Mouse (Mus musculus): ENCODE data around the gene Gmfb. TPM values are rescaled to one million over a fixed set of nuclear protein-coding genes. Genes with fewer than 3 reads are reported as not detected.

The Gmfb gene
- polyA plus RNA-seq, 1 experiment = 17.2 TPM

GRCm38 (mm10) chr14:46794157-46794556 is 27.9 kb downstream of the Gmfb start:
- H3K4me3 ChIP-seq = no peak overlapping the region
- H3K79me2 ChIP-seq (ENCODE audit: control insufficient read depth, insufficient read depth) = no peaks in the 10 kb centered on the region
- no peak overlapping the region for H3K4me2 ChIP-seq (ENCODE audit: low read depth)
- TF ChIP-seq CEBPB (IDR thresholded peaks at IDR 0.05; ENCODE audit: insufficient read depth, poor library complexity, severe bottlenecking) (no peak), MAX (IDR thresholded peaks at IDR 0.05; ENCODE audit: low read depth) (no peak)
- H3ac ChIP-seq (ENCODE audit: control insufficient read depth, insufficient read length) = no peak overlapping the region
- no peaks in the 10 kb centered on the region for H3K27me3 ChIP-seq (ENCODE audit: control insufficient read depth, insufficient read depth, insufficient read length)
- H3K36me3 ChIP-seq (ENCODE audit: control insufficient read depth, insufficient read depth) = peaks cover 1% of the 10 kb centered on the region

GRCm38 (mm10) chr14:46790723-46791122 is 31.3 kb downstream of the Gmfb start:
- Histone ChIP-seq H3K4me3 (no peak overlapping the region), H3K36me3 (ENCODE audit: control insufficient read depth, insufficient read depth) (no peaks in the 10 kb centered on the region), H3K79me2 (ENCODE audit: control insufficient read depth, insufficient read depth) (peaks cover 21% of the 10 kb centered on the region), H3K27me3 (ENCODE audit: control insufficient read depth, insufficient read depth, insufficient read length) (no peaks in the 10 kb centered on the region), H3ac (ENCODE audit: control insufficient read depth, insufficient read length) (no peak overlapping the region), H3K4me2 (ENCODE audit: low read depth) (peak overlapping the region; percentile 1)
- peak; percentile 21 for TF ChIP-seq USF1 (IDR thresholded peaks at IDR 0.05; ENCODE audit: low read depth)
- no peak for TF ChIP-seq MAX (IDR thresholded peaks at IDR 0.05; ENCODE audit: low read depth)

- TF ChIP-seq MAX (IDR thresholded peaks at IDR 0.05; ENCODE audit: low read depth) (no peak), TCF12 (IDR thresholded peaks at IDR 0.05; ENCODE audit: insufficient read depth, poor library complexity, severe bottlenecking) (no peak), POLR2A (IDR thresholded peaks at IDR 0.05; ENCODE audit: insufficient read length, low read depth) (no peak), MYOG (IDR thresholded peaks at IDR 0.05; ENCODE audit: control insufficient read depth in 1 of 3, insufficient read depth in 1 of 3, insufficient read length in 2 of 3, low read depth in 2 of 3) (no peak), CEBPB (IDR thresholded peaks at IDR 0.05; ENCODE audit: insufficient read depth, poor library complexity, severe bottlenecking) (no peak), SRF (IDR thresholded peaks at IDR 0.05; ENCODE audit: control insufficient read depth, insufficient read length, low read depth) (no peak), USF1 (IDR thresholded peaks at IDR 0.05; ENCODE audit: low read depth) (no peak), E2F4 (IDR thresholded peaks at IDR 0.05; ENCODE audit: insufficient read depth) (no peak), POLR2AphosphoS2 (IDR thresholded peaks at IDR 0.05; ENCODE audit: insufficient read length, low read depth) (no peak), MYOD1 (IDR thresholded peaks at IDR 0.05; ENCODE audit: control insufficient read depth in 1 of 3, insufficient read length in 2 of 3, low read depth in 2 of 3) (no peak), REST (IDR thresholded peaks at IDR 0.05; ENCODE audit: insufficient read depth, insufficient read length) (no peak), TCF3 (IDR thresholded peaks at IDR 0.05; ENCODE audit: insufficient read length, low read depth) (no peak)
- Histone ChIP-seq H3ac (ENCODE audit: control insufficient read depth, insufficient read length) (no peak overlapping the region), H3K4me3 (no peak overlapping the region), H3K4me2 (ENCODE audit: low read depth) (no peak overlapping the region), H3K79me2 (ENCODE audit: control insufficient read depth, insufficient read depth) (peaks cover 25% of the 10 kb centered on the region), H3K36me3 (ENCODE audit: control insufficient read depth, insufficient read depth) (no peaks in the 10 kb centered on the region), H3K27me3 (ENCODE audit: control insufficient read depth, insufficient read depth, insufficient read length) (no peaks in the 10 kb centered on the region)
These were observed 31.7 kb downstream of the Gmfb start for GRCm38 (mm10) chr14:46790303-46790702.

DNA sequence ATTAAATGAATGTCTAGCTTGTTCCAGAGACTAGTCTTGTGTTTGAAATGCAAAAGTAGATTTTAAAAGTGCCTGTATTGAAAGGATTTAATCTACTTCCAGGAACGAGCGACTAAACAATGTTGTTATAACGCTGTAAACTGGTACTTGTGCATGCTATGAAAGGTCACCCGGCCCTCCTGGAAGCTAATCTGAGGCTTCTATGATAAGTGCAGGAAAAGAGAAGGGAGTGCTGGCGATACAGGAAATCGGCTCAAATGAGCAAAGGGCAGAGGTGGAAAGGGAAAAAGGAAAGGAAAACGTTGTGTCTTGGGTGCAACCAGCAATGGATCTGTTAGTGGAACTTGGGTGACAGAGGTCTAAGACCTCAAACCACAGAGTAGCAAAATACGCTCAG is 33.5 kb downstream of the Gmfb start:
- Histone ChIP-seq H3K4me3 (peak overlapping the region; percentile 59), H3ac (ENCODE audit: control insufficient read depth, insufficient read length) (peak overlapping the region; percentile 65), H3K79me2 (ENCODE audit: control insufficient read depth, insufficient read depth) (peaks cover 43% of the 10 kb centered on the region), H3K36me3 (ENCODE audit: control insufficient read depth, insufficient read depth) (peaks cover 8% of the 10 kb centered on the region), H3K4me2 (ENCODE audit: low read depth) (peak overlapping the region; percentile 58), H3K27me3 (ENCODE audit: control insufficient read depth, insufficient read depth, insufficient read length) (no peaks in the 10 kb centered on the region)
- TF ChIP-seq CEBPB (IDR thresholded peaks at IDR 0.05; ENCODE audit: insufficient read depth, poor library complexity, severe bottlenecking) = no peak
- no peak for TF ChIP-seq MAX (IDR thresholded peaks at IDR 0.05; ENCODE audit: low read depth)
- TF ChIP-seq MYOG (IDR thresholded peaks at IDR 0.05; ENCODE audit: control insufficient read depth in 1 of 3, insufficient read depth in 1 of 3, insufficient read length in 2 of 3, low read depth in 2 of 3) = no peak
- no peak for TF ChIP-seq MYOD1 (IDR thresholded peaks at IDR 0.05; ENCODE audit: control insufficient read depth in 1 of 3, insufficient read length in 2 of 3, low read depth in 2 of 3)
- no peak for TF ChIP-seq POLR2AphosphoS2 (IDR thresholded peaks at IDR 0.05; ENCODE audit: insufficient read length, low read depth)
- no peak for TF ChIP-seq SRF (IDR thresholded peaks at IDR 0.05; ENCODE audit: control insufficient read depth, insufficient read length, low read depth)
- no peak for TF ChIP-seq REST (IDR thresholded peaks at IDR 0.05; ENCODE audit: insufficient read depth, insufficient read length)
- no peak for TF ChIP-seq TCF12 (IDR thresholded peaks at IDR 0.05; ENCODE audit: insufficient read depth, poor library complexity, severe bottlenecking)
- TF ChIP-seq POLR2A (IDR thresholded peaks at IDR 0.05; ENCODE audit: insufficient read length, low read depth) = no peak
- TF ChIP-seq TCF3 (IDR thresholded peaks at IDR 0.05; ENCODE audit: insufficient read length, low read depth) = no peak
- TF ChIP-seq USF1 (IDR thresholded peaks at IDR 0.05; ENCODE audit: low read depth) = no peak
- TF ChIP-seq E2F4 (IDR thresholded peaks at IDR 0.05; ENCODE audit: insufficient read depth) = no peak

DNA sequence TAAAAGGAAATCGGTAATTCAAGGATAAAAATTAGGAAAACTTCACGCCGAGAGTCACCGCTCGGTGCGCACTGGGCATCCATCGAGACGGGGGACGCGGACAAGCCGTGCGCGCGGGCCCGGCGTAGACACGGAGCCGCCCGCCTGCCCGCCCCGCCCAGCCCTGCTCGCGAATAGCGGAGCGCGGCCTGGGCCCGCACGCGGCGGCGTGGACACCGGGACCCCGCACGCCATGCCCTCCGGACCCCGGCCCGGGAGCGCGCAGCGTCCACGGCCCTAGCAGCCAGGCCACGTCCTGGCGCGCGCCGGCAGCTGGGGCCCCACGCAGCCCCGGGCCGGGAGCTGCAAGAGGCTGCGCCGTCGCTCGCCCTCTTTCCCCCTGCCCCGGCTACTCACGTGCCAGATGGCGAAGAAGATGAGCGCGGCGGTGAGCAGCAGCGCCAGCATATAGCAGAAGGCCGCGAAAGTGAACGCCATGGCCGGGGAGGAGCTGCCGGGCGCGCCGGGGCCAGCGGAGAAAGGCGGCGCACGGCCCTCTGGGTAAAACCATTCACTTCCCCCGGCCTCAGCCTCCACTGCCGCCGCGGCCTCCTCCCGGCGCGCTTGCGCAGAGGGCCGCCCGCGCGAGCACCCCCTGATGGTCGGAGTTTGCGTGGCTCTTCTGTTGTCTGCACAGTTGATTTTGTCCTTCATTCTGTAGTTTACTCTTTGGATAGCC is 34.1 kb downstream of the Gmfb start, which contains the start of gene Cnih1:
Gene Cnih1 (minus strand): TSS at position 625 of the 718 bp plus-strand sequence.
- TF ChIP-seq MYOG (IDR thresholded peaks at IDR 0.05; ENCODE audit: control insufficient read depth in 1 of 3, insufficient read depth in 1 of 3, insufficient read length in 2 of 3, low read depth in 2 of 3) (peak in 1 of 3 experiments; percentile 7), E2F4 (IDR thresholded peaks at IDR 0.05; ENCODE audit: insufficient read depth) (no peak), REST (IDR thresholded peaks at IDR 0.05; ENCODE audit: insufficient read depth, insufficient read length) (no peak), CEBPB (IDR thresholded peaks at IDR 0.05; ENCODE audit: insufficient read depth, poor library complexity, severe bottlenecking) (no peak), USF1 (IDR thresholded peaks at IDR 0.05; ENCODE audit: low read depth) (no peak), MYOD1 (IDR thresholded peaks at IDR 0.05; ENCODE audit: control insufficient read depth in 1 of 3, insufficient read length in 2 of 3, low read depth in 2 of 3) (no peak), POLR2AphosphoS2 (IDR thresholded peaks at IDR 0.05; ENCODE audit: insufficient read length, low read depth) (peak; percentile 87), SRF (IDR thresholded peaks at IDR 0.05; ENCODE audit: control insufficient read depth, insufficient read length, low read depth) (peak; percentile 49), TCF12 (IDR thresholded peaks at IDR 0.05; ENCODE audit: insufficient read depth, poor library complexity, severe bottlenecking) (no peak), POLR2A (IDR thresholded peaks at IDR 0.05; ENCODE audit: insufficient read length, low read depth) (peak; percentile 78)
- peaks cover 14% of the 10 kb centered on the region for H3K36me3 ChIP-seq (ENCODE audit: control insufficient read depth, insufficient read depth)

More for the DNA sequence above, 34.1 kb downstream of the Gmfb start, which contains the start of gene Cnih1:
- Histone ChIP-seq H3K4me3 (peak within 1 kb of the TSS; percentile 59), H3K27me3 (ENCODE audit: control insufficient read depth, insufficient read depth, insufficient read length) (no peaks in the 10 kb centered on the region), H3K4me2 (ENCODE audit: low read depth) (peak within 1 kb of the TSS; percentile 76), H3ac (ENCODE audit: control insufficient read depth, insufficient read length) (peak within 1 kb of the TSS; percentile 65), H3K79me2 (ENCODE audit: control insufficient read depth, insufficient read depth) (peaks cover 48% of the 10 kb centered on the region)
